Mouse (Mus musculus) urinary bladder, postnatal 0 days (tissue): Measurements from ENCODE around the gene Prdm2. TPM values are rescaled to one million over a fixed set of nuclear protein-coding genes. Genes with fewer than 3 reads are reported as not detected.

Experiments
- microRNA-seq: library from miRNA; unstranded; fragments of <30 nt; microRNA quantifications from one replicate; pipeline ENCODE4, GENCODE M21; 2016
- polyA plus RNA-seq: library from polyadenylated mRNA; unstranded; fragments of >200 nt; fragmentation: Nextera tagmentation; extraction: Ambion mirVana; gene quantifications from 2 replicates; pipeline ENCODE4 v1.2.1, GENCODE M21; 2015

Gene Prdm2
- 5.2 and 6.7 TPM in 2 replicates for polyA plus RNA-seq

DNA sequence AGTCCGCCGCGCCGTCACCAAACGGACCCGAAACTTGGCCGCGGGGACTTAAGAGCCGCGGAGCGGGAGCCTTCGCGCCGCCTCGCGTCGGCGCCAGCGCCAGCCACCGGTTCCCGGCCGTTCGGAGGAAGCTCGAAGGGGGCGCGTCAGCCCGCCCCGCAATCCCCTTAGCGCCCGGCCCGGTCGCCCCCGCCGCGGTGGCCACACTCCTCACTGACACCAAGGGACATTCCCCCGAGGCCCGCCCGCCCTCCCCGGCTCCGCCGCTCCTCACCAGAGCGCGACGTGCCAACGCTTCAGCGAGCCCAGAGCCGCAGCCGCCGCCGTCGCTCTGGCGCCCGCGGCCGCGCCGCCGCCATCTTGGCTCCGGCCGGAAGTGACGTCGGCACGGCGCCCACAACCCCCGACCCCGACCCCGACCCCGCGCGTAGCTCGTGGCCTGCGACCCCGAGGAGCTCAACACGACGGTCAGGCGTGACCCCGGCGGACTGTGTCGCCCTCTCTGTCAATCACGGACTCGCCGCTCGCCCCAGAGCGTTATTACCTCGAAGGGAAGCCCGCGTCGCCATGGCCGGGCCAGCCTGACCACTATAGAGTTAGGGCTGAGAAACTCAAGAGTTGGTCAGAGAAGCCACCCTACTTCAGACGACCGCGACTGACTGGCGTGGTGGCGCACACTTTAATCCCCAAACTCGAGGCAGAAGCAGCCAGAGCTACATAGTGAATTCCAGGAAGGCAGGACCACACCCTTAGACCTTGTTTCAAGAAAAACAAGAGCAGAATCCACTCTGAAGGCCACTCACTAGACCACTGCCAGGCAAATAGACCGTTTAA lies at the start of gene Prdm2:
Gene Prdm2 (minus strand): TSS at position 655 of the 834 bp plus-strand sequence.

Small RNA genes within 50 kb of the gene (microRNA-seq; reads per million reads assigned to microRNA genes)
- gene Mir7021, result 1.9 reads per million

Other genes with a start within 250 kb of the Prdm2 start
- 153 and 177 TPM in 2 replicates for gene Pdpn, start 86.6 kb upstream of the Prdm2 start, polyA plus RNA-seq
- gene Lrrc38, start 136.8 kb upstream of the Prdm2 start, polyA plus RNA-seq, result 0.06 TPM in 1 of 2 replicates, not detected in the other
- not detected in 2 replicates for gene Pramel1, start 181.4 kb upstream of the Prdm2 start, polyA plus RNA-seq
- 6.9 and 9.2 TPM in 2 replicates for gene Pramef8, start 199.4 kb upstream of the Prdm2 start, polyA plus RNA-seq
- gene Oog4, start 237.3 kb upstream of the Prdm2 start, polyA plus RNA-seq, result not detected in 2 replicates